Mouse (Mus musculus) left cerebral cortex, adult 8-10 months (tissue): ENCODE results near the gene Chil3. TPM values are rescaled to one million over a fixed set of nuclear protein-coding genes. Genes with fewer than 3 reads are reported as not detected.
"Not testable (repeated sequence)": the region's sequence is repeated elsewhere in the genome, so short reads cannot be mapped to it uniquely, and the experiment has no call there.

Source experiments
- DNase-seq, 2 experiments: peaks; one replicate each; pipeline ENCODE4 v3.0.0; 2022; ENCODE audit warnings: low spot score in 2 of 2
- total RNA-seq, 4 experiments: library from RNA; stranded (reverse); gene quantifications; 2 replicates each; pipeline ENCODE4 v1.2.4; 2022

Gene Chil3
- total RNA-seq = not detected

DNA sequence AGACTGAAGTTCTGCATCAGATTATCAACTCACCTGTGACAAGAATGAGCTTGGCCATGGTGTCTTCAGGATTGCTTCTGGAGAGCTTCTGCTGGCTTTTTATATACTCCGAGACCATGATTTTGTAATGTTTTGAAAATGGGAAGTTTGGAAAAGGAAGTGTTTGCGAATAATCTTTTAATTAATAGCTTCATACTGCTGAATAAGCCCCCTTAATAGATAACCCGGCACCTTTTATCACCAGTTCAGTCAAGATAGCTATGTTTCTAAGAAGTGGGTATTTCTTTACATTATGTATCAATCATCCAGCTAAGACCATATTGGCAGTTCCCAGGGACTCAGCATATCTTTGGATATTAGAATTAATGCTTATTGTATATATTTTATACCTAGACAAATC is at the start of gene Chil3:
Gene Chil3, minus strand, starts transcription at position 101 of the 400 bp plus-strand sequence.
- DNase-seq = no peak

DNA sequence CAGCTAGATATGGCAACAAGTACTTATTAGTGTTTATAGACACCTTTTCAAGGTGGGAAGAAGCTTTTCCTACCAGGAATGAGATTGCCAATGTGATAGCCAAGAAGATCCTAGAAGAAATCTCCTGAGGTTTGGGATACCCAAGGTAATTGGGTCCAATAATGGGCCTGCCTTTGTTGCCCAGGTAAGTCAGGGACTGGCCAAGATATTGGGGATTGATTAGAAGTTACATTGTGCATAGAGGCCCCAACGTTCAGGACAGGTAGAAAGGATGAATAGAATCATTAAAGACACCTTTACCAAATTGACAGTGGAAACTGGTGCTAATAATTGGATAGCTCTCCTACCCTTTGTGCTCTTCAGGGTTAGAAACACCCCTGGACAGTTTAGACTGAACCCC is 30.7 kb upstream of the Chil3 start:
- DNase-seq = not testable (repeated sequence)

DNA sequence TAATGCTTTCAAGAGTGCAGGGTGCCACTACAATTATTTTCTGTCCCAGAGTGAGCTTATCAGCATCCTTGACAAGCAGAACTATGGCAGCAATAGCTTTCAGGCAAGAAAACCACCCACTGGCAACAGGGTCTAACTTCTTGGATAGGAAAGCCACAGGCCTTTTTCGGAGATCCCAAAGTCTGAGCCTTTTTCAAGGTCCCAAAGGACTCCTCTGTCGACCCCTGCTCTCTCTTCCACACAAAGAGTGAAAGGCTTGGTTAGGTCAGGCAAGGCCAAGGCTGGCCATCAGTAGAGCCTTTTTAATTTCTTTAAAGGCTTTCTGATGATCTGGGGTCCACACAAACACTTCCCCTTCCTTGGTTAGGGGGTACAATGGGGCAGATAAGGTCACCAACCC is 29.9 kb upstream of the Chil3 start:
- DNase-seq = not testable (repeated sequence)

DNA sequence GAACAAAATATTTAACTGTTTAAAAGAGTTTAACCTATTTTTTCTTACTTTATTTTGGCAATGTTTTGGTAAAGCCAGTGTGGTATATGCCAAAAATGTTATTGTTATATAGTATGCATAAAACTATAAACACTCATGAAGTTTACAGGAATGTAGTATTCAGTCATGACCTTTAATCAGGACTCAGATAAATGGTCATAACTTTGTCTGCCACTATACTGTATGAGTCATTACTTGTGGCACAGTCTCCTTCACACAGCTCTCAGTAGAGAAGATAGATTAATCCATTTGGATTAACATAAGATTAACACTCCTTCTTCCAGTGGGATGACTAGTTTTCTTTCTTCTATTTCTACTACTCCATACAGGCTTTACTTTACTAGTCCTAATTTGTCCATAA is 28.9 kb upstream of the Chil3 start:
- DNase-seq = no peak

DNA sequence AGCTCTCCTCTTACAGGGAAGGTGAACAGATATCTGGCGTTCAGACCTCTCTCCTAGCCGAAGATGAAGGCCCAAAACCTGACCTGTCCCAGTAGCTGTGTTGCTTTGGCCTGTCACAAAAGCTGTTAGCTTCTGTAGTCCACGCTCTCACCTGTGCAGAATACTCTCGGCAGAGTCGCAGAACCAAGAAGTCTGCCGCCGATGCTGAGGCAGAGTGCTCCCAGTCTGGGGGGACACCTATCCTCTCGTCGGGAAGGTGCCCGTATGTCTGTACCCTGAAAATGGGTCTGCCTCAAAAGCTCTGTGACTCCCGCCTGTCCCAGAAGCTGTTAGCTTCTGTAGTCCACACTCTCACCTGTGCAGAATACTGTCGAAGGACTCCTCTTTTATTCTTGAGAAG is 28.1 kb upstream of the Chil3 start:
- DNase-seq = no peak

DNA sequence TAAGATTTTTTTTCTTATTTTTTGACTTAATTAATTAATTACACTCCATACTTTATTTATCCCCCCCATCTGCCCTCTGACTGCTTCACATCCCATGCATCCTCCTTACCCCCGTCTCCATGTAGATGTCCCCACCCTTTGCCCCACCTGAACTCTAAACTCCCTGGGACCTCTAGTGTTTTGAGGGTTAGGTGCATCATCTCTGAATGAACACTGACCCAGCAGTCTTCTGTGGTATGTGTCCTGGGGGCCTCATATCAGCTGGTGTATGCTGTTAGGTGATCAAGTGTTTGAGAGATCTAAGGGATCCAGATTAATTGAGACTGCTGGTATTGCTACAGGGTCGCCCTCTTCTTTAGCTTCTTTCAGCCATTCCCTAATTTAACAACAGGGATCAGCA is 20.6 kb upstream of the Chil3 start:
- no peak for DNase-seq

DNA sequence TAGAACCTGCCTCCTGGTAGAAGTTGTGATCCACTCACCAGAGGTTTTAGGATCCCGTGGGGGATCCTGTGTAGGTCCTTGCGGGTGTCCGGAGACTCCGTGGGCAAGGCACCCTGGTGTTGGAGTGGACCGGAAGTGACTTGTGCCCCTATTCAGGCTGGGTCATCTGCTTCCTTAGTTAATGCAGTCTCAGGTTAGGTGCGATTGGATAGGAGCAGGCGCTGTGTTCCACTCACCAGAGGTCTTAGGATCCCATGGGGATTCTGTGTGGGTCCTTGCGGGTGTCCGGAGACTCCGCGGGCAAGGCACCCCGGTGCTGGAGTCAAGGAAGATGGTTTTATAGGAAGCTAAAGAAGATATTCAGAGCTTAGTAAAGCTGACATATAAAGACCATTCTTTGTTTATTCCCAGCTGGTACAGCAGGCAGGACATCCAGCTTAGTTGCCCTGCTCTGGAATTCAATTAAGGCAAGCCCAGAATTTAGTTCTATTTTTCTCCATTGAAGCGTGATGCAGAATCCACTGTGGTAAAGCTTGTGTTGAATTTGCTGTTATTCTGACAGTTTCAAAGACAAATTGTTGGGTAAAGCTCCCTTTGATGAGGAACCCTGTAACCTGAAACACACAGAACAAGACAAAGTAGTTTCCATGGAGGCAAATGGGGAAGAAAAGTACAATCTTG is 10.3 kb upstream of the Chil3 start:
- DNase-seq = no peak

DNA sequence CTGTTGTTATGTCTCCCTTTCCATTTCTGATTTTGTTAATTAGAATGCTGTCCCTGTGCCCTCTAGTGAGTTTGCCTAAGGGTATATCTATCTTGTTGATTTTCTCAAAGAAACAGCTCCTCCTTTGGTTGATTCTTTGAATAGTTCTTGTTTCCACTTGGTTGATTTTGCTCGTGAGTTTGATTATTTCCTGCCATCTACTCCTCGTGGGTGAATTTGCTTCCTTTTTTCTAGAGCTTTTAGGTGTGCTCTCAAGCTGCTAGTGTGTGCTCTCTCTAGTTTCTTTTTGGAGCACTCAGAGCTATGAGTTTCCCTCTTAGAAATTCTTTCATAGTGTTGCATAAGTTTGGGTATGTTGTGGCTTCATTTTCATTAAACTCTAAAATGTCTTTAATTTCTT is 7.6 kb upstream of the Chil3 start:
- not testable (repeated sequence) for DNase-seq

DNA sequence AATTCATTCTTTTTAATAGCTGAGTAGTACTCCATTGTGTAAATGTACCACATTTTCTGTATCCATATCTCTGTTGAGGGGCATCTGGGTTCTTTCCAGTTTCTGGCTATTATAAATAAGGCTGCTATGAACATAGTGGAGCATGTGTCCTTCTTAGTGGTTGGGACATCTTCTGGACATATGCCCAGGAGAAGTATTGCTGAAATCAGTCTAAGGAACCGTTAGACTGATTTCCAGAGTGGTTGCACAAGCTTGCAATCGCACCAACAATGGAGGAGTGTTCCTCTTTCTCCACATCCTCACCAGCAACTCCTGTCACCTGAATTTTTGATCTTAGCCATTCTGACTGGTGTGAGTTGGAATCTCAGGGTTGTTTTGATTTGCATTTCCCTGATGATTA is 5.1 kb upstream of the Chil3 start:
- not testable (repeated sequence) for DNase-seq

DNA sequence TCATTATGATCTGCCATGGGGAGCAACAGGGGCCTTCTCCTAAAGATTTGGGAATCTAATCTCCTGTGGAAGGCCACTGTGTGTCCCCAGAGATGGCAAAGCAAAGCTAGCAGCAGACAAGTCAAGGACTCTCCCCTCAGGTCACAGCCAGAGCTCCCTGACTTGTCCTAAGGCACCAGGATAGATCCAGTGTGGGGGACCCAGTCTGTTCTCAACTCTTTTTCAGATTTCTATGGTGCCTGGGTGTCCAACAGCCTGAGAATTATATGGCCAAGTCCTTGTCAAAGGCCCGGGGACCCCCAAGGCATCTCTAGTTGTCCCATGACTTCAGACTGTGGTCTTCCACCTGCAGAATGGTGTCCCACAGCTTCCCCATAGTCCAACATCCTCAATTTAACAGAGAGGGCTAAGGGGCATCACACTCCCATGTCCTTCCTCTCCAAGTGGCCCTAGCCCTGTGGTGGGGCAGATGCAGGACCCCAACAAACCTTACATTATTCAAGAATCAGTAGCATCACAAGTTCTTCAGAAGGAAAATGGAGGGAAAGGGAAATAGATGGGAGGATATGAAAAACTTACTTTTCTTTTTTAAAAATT is 3.9 kb upstream of the Chil3 start:
- no peak for DNase-seq

DNA sequence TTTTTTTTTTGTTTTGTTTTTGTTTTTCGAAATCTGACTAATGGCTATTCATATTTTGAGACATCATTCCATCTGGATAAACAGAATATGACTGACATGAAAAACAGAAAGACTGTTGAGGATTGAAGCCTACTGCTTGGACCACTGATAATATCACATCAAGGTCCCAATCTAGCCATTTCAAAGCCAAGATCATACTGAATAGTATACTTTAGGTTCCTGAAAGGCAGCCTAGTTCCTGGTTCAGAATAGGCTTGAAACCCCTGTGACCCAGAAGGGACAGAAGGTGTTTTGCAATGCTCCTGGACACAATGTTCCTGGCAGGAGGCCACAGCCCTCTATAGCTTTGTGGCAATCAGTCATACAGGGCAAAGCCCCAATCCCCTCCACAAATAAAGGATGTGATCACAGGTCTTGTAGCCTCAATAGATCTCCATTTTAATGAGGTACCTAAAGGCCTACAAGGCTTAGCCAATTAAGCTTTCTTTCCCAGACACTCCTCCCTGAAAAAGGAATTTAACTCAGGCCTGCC is 3.2 kb upstream of the Chil3 start:
- no peak for DNase-seq

DNA sequence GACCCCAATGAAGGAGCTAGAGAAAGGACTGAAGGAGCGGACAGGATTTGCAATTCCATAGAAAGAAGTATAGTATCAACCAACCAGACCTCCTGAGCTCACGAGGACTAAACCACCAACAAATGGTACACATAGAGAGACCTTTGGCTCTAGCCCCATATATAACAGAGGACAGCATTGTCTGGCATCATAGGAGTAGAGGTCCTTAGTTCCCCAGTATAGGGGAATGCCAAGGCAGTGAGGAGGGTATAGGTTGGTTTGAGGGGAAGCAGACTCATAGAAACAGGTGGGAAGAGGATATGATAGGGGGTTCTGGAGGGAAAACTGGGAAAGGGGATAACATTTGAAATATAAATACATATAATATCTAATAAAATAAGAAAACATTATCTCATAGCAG is 13.0 kb downstream of the Chil3 start:
- DNase-seq = no peak

DNA sequence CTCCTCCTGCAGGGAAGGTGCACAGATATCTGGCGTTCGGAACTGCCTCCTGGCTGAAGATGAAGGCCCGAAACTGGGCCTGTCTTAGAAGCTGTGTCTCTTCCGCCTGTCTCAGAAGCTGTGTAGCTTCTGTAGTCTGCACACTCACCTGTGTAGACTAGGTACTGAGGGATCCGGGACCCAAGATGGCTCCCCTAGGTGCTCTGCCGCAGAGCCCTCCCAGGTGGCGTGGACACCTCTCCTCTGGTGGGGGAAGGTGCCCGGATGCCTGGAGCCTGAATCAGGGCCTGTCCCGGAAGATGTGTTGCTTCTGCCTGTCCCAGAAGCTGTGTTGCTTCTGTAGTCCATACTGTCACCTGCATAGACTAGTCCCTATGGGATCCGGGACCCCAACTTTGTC is 23.3 kb downstream of the Chil3 start:
- no peak for DNase-seq

DNA sequence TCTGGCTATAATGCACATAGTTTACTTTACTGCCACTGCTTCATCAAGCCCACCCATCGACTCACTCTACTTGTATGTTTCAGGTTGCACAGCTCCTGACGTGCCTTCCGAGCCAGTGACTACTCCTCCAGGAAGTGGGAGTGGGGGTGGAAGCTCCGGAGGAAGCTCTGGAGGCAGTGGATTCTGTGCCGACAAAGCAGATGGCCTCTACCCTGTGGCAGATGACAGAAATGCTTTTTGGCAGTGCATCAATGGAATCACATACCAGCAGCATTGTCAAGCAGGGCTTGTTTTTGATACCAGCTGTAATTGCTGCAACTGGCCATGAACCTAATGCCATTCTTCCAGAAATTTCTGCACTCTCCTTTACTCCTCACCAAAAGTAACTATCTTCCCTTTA is 35.7 kb downstream of the Chil3 start:
- peak; percentile 46 to 80 for DNase-seq

DNA sequence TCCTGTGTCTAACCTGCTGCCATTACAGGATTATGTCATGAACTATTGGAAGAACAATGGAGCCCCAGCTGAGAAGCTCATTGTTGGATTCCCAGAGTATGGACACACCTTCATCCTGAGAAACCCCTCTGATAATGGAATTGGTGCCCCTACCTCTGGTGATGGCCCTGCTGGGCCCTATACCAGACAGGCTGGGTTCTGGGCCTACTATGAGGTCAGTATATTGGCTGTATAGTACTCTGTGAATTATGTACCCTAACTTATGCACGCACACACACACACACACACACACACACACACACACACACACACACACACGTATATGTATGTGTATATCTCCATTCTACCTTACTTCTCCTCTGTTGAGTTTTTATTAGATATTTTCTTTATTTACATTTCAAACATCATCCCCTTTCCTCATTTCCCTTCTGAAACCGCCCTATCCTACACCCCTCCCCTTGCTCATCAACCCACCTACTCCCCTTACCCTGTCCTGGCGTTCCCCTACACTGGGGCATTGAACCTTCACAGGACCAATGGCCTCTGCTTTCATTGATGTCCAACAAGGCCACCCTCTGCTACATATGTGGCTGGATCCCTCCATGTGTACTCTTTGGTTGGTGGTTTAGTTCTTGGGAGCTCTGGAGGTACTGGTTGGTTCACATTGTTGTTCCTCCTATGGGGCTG is 38.4 kb downstream of the Chil3 start:
- no peak for DNase-seq

DNA sequence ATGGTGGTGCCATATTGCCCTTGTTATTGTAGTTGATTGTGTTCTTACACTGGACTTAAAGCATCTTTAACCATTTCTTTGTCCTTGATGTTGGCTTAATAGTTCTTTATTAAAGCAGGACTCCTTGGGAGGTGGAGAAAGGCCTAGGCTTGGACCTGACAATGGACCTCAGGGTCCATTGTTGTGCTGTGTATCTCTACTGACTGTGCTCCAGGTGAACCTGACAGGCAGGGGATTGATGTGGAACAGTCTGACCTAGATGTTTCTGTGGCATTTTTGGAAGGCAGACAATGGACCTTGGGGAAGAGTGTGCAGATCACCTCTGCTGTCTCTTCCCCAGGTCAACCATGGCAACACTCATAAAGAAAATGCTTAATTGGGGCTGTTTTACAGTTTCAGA is 40.4 kb downstream of the Chil3 start:
- no peak for DNase-seq

DNA sequence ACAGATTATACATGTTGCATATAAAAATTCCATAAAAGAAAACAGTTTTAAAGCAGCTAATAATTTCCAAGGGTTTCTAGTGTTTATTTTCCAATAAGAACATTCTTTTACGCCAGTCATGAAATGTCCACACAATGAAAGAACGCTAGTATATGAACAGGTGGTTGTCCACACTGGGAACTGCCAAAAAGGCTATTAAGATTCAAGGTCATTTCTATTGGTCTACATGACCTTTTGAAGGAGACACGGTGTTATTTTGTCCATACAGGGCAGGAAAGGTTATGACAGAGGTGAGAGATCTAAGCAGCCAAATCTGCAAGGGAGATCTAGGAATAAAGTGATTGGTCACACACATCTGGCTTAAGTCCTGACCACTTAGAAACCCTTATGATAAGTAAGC is 54.4 kb downstream of the Chil3 start, which contains the start of gene Chia1:
Gene Chia1, plus strand, starts transcription at position 301 of the 400 bp plus-strand sequence.
- DNase-seq = no peak

Other genes with a start within 250 kb of the Chil3 start
- gene I830077J02Rik, start 234.9 kb downstream of the Chil3 start, total RNA-seq = 1 to 10 TPM; 1.1 to 2.7 (median 1.4) TPM
- 10 to 100 TPM; 45.0 to 54.3 (median 52.6) TPM for gene Wdr77, start 208.2 kb downstream of the Chil3 start, total RNA-seq
- gene Atp5f1, start 207.5 kb downstream of the Chil3 start, total RNA-seq = 100 to 1,000 TPM; 248 to 269 (median 257) TPM
- gene Ovgp1, start 193.9 kb downstream of the Chil3 start, total RNA-seq = 1 to 10 TPM; 1.7 to 3.3 (median 2.1) TPM
- gene Pifo, start 152.9 kb downstream of the Chil3 start, total RNA-seq = 1 to 10 TPM in 1 of 4 experiments, under 1 TPM in 3; 0.42 to 1.0 (median 0.47) TPM
- not detected for gene Chil5, start 134.8 kb downstream of the Chil3 start, total RNA-seq
- 1 to 10 TPM; 1.0 to 2.3 (median 2.0) TPM for gene Chia1, start 54.3 kb downstream of the Chil3 start, total RNA-seq
- not detected for gene Chil4, start 51.9 kb upstream of the Chil3 start, total RNA-seq
- not detected for gene Chil6, start 238.6 kb upstream of the Chil3 start, total RNA-seq